Comparison of ENCODE assay signal across 19 mouse cellular contexts in the genomic region with DNA sequence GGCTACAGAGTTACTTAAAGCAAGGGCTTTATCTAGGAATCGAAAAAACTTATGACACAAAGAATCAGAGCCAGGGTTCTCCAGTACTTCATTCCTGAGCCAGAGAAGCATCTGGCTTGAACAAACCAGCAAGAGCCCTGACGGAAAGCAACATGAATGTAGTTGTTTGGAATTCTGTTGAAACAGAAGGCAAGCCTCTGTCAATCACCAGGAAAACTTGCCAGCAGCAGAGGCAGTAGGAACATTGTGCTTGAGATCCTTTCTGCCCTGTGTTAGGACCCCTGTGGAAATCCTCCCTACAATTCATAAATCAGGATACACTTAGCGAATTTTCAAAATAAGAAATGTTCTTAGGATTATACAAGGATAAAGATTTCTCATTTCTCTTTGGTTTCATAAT.
DNase-seq lines count a peak whose midpoint lies in the region; ATAC-seq and TF ChIP-seq lines count a peak whose summit lies in the region.
"Had no signal": no experiment of that assay in that cellular context is flagged by ENCODE, and none has a peak within 500 bp of the region (broad histone marks: within the 10 kb centered on the region; RNA-seq: fewer than 3 reads in every experiment).

No protein-coding gene starts in this region.

- no peak overlapping the region for H3K4me3 ChIP-seq in hindbrain, embryonic 11.5 days (ENCODE audit: low read depth, low read length)
- no peak overlapping the region for H3K4me3 ChIP-seq in hindbrain, embryonic 16.5 days (ENCODE audit: low read length)
- H3K4me3 ChIP-seq in layer of hippocampus, adult 2 months, result no peak overlapping the region
- H3K4me3 ChIP-seq: embryonic facial prominence, embryonic 15.5 days; kidney, embryonic 15.5 days; midbrain, embryonic 13.5 days; stomach, embryonic 15.5 days had no signal

- H3K4me1 ChIP-seq in hindbrain, embryonic 11.5 days (replicated peaks; ENCODE audit: control insufficient read depth, insufficient read depth, low read length), result no peaks in the 10 kb centered on the region
- no peaks in the 10 kb centered on the region for H3K4me1 ChIP-seq in hindbrain, embryonic 16.5 days (ENCODE audit: control insufficient read depth, insufficient read depth, low read depth, low read length)
- H3K4me1 ChIP-seq: embryonic facial prominence, embryonic 15.5 days; kidney, embryonic 15.5 days; midbrain, embryonic 13.5 days; stomach, embryonic 15.5 days had no signal

- H3K27me3 ChIP-seq in hindbrain, embryonic 11.5 days (ENCODE audit: control insufficient read depth, insufficient read depth, low read length), result no peaks in the 10 kb centered on the region
- no peaks in the 10 kb centered on the region for H3K27me3 ChIP-seq in hindbrain, embryonic 16.5 days (replicated peaks; ENCODE audit: control insufficient read depth, insufficient read depth, low read length)
- H3K27me3 ChIP-seq: embryonic facial prominence, embryonic 15.5 days; kidney, embryonic 15.5 days; midbrain, embryonic 13.5 days; stomach, embryonic 15.5 days had no signal

- DNase-seq in hindbrain, embryonic 11.5 days (ENCODE audit: low spot score), result peak; percentile 3
- DNase-seq in adipocyte (ENCODE audit: low spot score), result peak; percentile 57
- DNase-seq in brain, adult 2 months (ENCODE audit: low read depth, low spot score), result peak; percentile 25
- peak; percentile 11 to 41 for DNase-seq in layer of hippocampus, adult 2 months (ENCODE audit: low spot score in 2 of 2)
- DNase-seq in thymus, postnatal 10 days (ENCODE audit: low spot score in 2 of 2), result no peak
- no peak for DNase-seq in spleen, postnatal 10 days (ENCODE audit: low spot score in 2 of 2)
- DNase-seq: cerebellum, adult 11-12 months; cerebellum, postnatal 36 days; heart, adult 18-20 months; lung, adult 18-20 months; lung, postnatal 4 days; right cerebral cortex, adult 18-20 months; thymus, adult 2 months had no signal

- H3K4me2 ChIP-seq in hindbrain, embryonic 11.5 days (replicated peaks; ENCODE audit: low read depth, low read length), result no peak overlapping the region
- H3K4me2 ChIP-seq in hindbrain, embryonic 16.5 days (ENCODE audit: low read length), result no peak overlapping the region
- H3K4me2 ChIP-seq: embryonic facial prominence, embryonic 15.5 days; kidney, embryonic 15.5 days; midbrain, embryonic 13.5 days; stomach, embryonic 15.5 days had no signal

- no peak overlapping the region for H3K9ac ChIP-seq in hindbrain, embryonic 11.5 days (ENCODE audit: low read depth, low read length)
- H3K9ac ChIP-seq in hindbrain, embryonic 16.5 days (ENCODE audit: low read depth, low read length), result no peak overlapping the region
- H3K9ac ChIP-seq: embryonic facial prominence, embryonic 15.5 days; kidney, embryonic 15.5 days; midbrain, embryonic 13.5 days; stomach, embryonic 15.5 days had no signal

- no peak overlapping the region for H3K27ac ChIP-seq in hindbrain, embryonic 11.5 days (ENCODE audit: low read depth, low read length)
- no peak overlapping the region for H3K27ac ChIP-seq in hindbrain, embryonic 16.5 days (ENCODE audit: low read depth, low read length)
- H3K27ac ChIP-seq in layer of hippocampus, adult 2 months, result peak overlapping the region; percentile 36; the same call in 1 of the 2 replicates
- H3K27ac ChIP-seq: embryonic facial prominence, embryonic 15.5 days; kidney, embryonic 15.5 days; midbrain, embryonic 13.5 days; stomach, embryonic 15.5 days had no signal

- H3K9me3 ChIP-seq in hindbrain, embryonic 11.5 days (ENCODE audit: control insufficient read depth, low read length), result no peaks in the 10 kb centered on the region
- H3K9me3 ChIP-seq in hindbrain, embryonic 16.5 days (ENCODE audit: control insufficient read depth, low read length), result no peaks in the 10 kb centered on the region
- H3K9me3 ChIP-seq: embryonic facial prominence, embryonic 15.5 days; kidney, embryonic 15.5 days; midbrain, embryonic 13.5 days; stomach, embryonic 15.5 days had no signal

- no peak for ATAC-seq in hindbrain, embryonic 11.5 days (ENCODE audit: low FRiP score)
- no peak for ATAC-seq in hindbrain, embryonic 16.5 days
- ATAC-seq: intestine, embryonic 16.5 days; midbrain, embryonic 13.5 days had no signal

- TF ChIP-seq CTCF in layer of hippocampus, adult 2 months (conservative IDR thresholded peaks at IDR 0.05), result no peak

- no peaks in the 10 kb centered on the region for H3K36me3 ChIP-seq in hindbrain, embryonic 11.5 days (ENCODE audit: control insufficient read depth, insufficient read depth, low read length)
- no peaks in the 10 kb centered on the region for H3K36me3 ChIP-seq in hindbrain, embryonic 16.5 days (ENCODE audit: control insufficient read depth, insufficient read depth, low read length)
- H3K36me3 ChIP-seq: embryonic facial prominence, embryonic 15.5 days; kidney, embryonic 15.5 days; midbrain, embryonic 13.5 days; stomach, embryonic 15.5 days had no signal

- WGBS in hindbrain, embryonic 11.5 days, result 63% methylated on average over 3 of the region's 3 CpGs
- 51% methylated on average over 3 of the region's 3 CpGs for WGBS in hindbrain, embryonic 16.5 days

Comparison
In these comparisons a context has a peak if more than half of its experiments do, and no peak if none do; other contexts are left out.
1. DNase-seq: peak in hindbrain, embryonic 11.5 days (single experiment), adipocyte (single experiment), brain, adult 2 months (single experiment) and layer of hippocampus, adult 2 months (2 of 2); none in thymus, postnatal 10 days (0 of 2) and spleen, postnatal 10 days (0 of 2).